Mouse (Mus musculus): ENCODE measurements at regions not wholly inside any gene's neighbourhood (a gene's known extent, or its start where the extent isn't known, plus 50 kb on each side); places are given as distances from the start of the nearest gene placed in this dataset.

DNA sequence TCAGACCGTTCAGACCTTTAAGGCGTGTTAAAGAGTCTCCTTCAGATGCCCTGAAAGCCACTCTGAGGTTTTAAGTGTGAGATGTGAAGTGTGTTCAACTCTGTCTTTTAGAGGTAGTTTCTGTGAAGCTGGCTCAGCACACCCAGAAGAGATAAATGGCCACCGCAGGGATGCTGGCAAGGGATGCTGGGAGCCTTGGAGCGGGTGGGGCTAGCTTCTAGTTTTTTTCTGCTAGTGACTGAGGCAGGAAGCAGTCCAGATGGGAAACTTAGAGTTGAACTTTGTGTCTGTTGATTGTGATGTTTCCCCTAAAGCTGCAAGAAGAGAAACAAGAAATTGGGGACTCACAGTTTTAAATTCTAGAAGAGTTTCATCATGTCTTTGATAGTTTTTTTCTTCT is 143.5 kb downstream of the Cdca7 start:
- no peak for TF ChIP-seq MAFK (IDR thresholded peaks at IDR 0.05; ENCODE audit: insufficient read depth, low read depth, low read length)
- no peak for TF ChIP-seq ZC3H11A (IDR thresholded peaks at IDR 0.05; ENCODE audit: borderline replicate concordance, low read depth, low read length)
- 0 out of 2 replicates have a peak, but pooled peaks have one; percentile 20 for TF ChIP-seq ZNF384 (IDR thresholded peaks at IDR 0.05; ENCODE audit: low read depth, low read length)
- TF ChIP-seq HCFC1 (IDR thresholded peaks at IDR 0.05; ENCODE audit: borderline replicate concordance, insufficient read depth, low read length) = no peak
- TF ChIP-seq CHD2 (IDR thresholded peaks at IDR 0.05; ENCODE audit: low read depth, low read length) = no peak
